Mouse (Mus musculus) stomach, embryonic 16.5 days (tissue): ENCODE data around the gene Ap3b1. TPM values are rescaled to one million over a fixed set of nuclear protein-coding genes. Genes with fewer than 3 reads are reported as not detected.

Experiments
- ATAC-seq: fragments of 200-750 bp; cut with Nextera tagmentation; 2 replicates; pipeline ENCODE4 v1.8.0; 2017; ENCODE audit warnings: moderate number of reproducible peaks, moderate TSS enrichment; ENCODE audit not compliant: insufficient read depth, low FRiP score
- H3K27ac ChIP-seq: fragments of 300-500 bp; sonication (generic); 2 replicates; pipeline ENCODE4 v1.5.1; 2014; ENCODE audit warnings: low read length
- H3K27me3 ChIP-seq: fragments of 300-500 bp; sonication (generic); 2 replicates; pipeline ENCODE4 v1.6.1; 2014; ENCODE audit warnings: low read length, control low read depth, mixed read lengths; ENCODE audit not compliant: control insufficient read depth, insufficient read depth
- H3K36me3 ChIP-seq: fragments of 300-500 bp; sonication (generic); 2 replicates; pipeline ENCODE4 v1.6.1; 2014; ENCODE audit warnings: low read length; ENCODE audit not compliant: control insufficient read depth, insufficient read depth
- H3K4me1 ChIP-seq: fragments of 300-500 bp; sonication (generic); 2 replicates; pipeline ENCODE4 v1.6.1; 2014; ENCODE audit warnings: low read length, control low read depth, mixed read lengths; ENCODE audit not compliant: control insufficient read depth, insufficient read depth
- H3K4me2 ChIP-seq: fragments of 300-500 bp; sonication (generic); 2 replicates; pipeline ENCODE4 v1.6.1; 2014; ENCODE audit warnings: low read depth, low read length, mixed read lengths
- H3K4me3 ChIP-seq: fragments of 300-500 bp; sonication (generic); replicated peaks from 2 replicates; pipeline ENCODE4 v1.5.1; 2014; ENCODE audit warnings: mild to moderate bottlenecking, low read length
- H3K9ac ChIP-seq: fragments of 300-500 bp; sonication (generic); 2 replicates; pipeline ENCODE4 v1.6.1; 2014; ENCODE audit warnings: low read length
- H3K9me3 ChIP-seq: fragments of 300-500 bp; sonication (generic); replicated peaks from 2 replicates; pipeline ENCODE4 v1.6.1; 2016; ENCODE audit warnings: low read length, control low read depth; ENCODE audit not compliant: control insufficient read depth
- WGBS: fragments of 180-500 bp; shearing (Covaris S2); extraction: QIAGEN DNeasy Blood & Tissue Kit; methylation state at CpG from one replicate; pipeline ENCODE4 v1.1.7; 2014; 5-methylcytosine and 5-hydroxymethylcytosine counted together
- polyA plus RNA-seq: library from polyadenylated mRNA; unstranded; fragments of >200 nt; fragmentation: Nextera tagmentation; extraction: Ambion mirVana; gene quantifications from 2 replicates; pipeline ENCODE4 v1.2.1, GENCODE M21; 2015

Ap3b1 gene
- polyA plus RNA-seq, 1 experiment from 2014 or later: 47.3 TPM

GRCm38 (mm10) chr13:94459143-94459542 lies 100.4 kb downstream of the Ap3b1 start:
- Histone ChIP-seq H3K27me3 (no peaks in the 10 kb centered on the region), H3K9me3 (no peaks in the 10 kb centered on the region), H3K27ac (peak overlapping the region; percentile 34; the same call in 1 of the 2 replicates), H3K9ac (no peak overlapping the region), H3K36me3 (no peaks in the 10 kb centered on the region; the same call in 1 of the 2 replicates), H3K4me2 (no peak overlapping the region), H3K4me1 (no peaks in the 10 kb centered on the region), H3K4me3 (no peak overlapping the region)
- 66% methylated on average over 4 of the region's 4 CpGs for WGBS
- ATAC-seq: no peak

GRCm38 (mm10) chr13:94464221-94464620 lies 105.5 kb downstream of the Ap3b1 start:
- Histone ChIP-seq H3K4me2 (no peak overlapping the region), H3K4me1 (no peaks in the 10 kb centered on the region), H3K4me3 (no peak overlapping the region), H3K9ac (no peak overlapping the region), H3K36me3 (no peaks in the 10 kb centered on the region; the same call in 1 of the 2 replicates), H3K9me3 (no peaks in the 10 kb centered on the region), H3K27me3 (no peaks in the 10 kb centered on the region), H3K27ac (no peak overlapping the region)
- ATAC-seq: no peak
- 55% methylated on average over 2 of the region's 2 CpGs for WGBS

- 89% methylated on average over 1 of the region's 1 CpGs for WGBS
- no peak overlapping the region for H3K9ac ChIP-seq
- H3K27ac ChIP-seq: no peak overlapping the region
- H3K27me3 ChIP-seq: no peaks in the 10 kb centered on the region
- H3K36me3 ChIP-seq: no peaks in the 10 kb centered on the region
- no peak overlapping the region for H3K4me3 ChIP-seq
- no peaks in the 10 kb centered on the region for H3K9me3 ChIP-seq
- ATAC-seq: no peak
- H3K4me2 ChIP-seq: no peak overlapping the region
- H3K4me1 ChIP-seq: no peaks in the 10 kb centered on the region
These were observed 109.8 kb downstream of the Ap3b1 start for GRCm38 (mm10) chr13:94468551-94468950.

- H3K4me2 ChIP-seq: no peak overlapping the region
- no peaks in the 10 kb centered on the region for H3K36me3 ChIP-seq
- H3K4me1 ChIP-seq: no peaks in the 10 kb centered on the region
- no peaks in the 10 kb centered on the region for H3K27me3 ChIP-seq
- 83% methylated on average over 11 of the region's 11 CpGs for WGBS
- ATAC-seq: no peak
- no peaks in the 10 kb centered on the region for H3K9me3 ChIP-seq
- no peak overlapping the region for H3K27ac ChIP-seq
- H3K4me3 ChIP-seq: no peak overlapping the region
- no peak overlapping the region for H3K9ac ChIP-seq
These were observed 112.4 kb downstream of the Ap3b1 start for GRCm38 (mm10) chr13:94471009-94471672.

- Histone ChIP-seq H3K9me3 (no peaks in the 10 kb centered on the region), H3K9ac (no peak overlapping the region), H3K4me1 (no peaks in the 10 kb centered on the region), H3K4me2 (no peak overlapping the region), H3K36me3 (peaks cover 4% of the 10 kb centered on the region; the same call in 1 of the 2 replicates), H3K27ac (no peak overlapping the region), H3K27me3 (no peaks in the 10 kb centered on the region), H3K4me3 (no peak overlapping the region)
- no peak for ATAC-seq
- WGBS: 96% methylated on average over 3 of the region's 3 CpGs
These were observed 117.4 kb downstream of the Ap3b1 start for GRCm38 (mm10) chr13:94476208-94476607.

- H3K36me3 ChIP-seq: peaks cover 34% of the 10 kb centered on the region
- WGBS: 87% methylated on average over 7 of the region's 7 CpGs
- no peak overlapping the region for H3K4me3 ChIP-seq
- H3K4me2 ChIP-seq: no peak overlapping the region
- ATAC-seq: no peak
- no peaks in the 10 kb centered on the region for H3K9me3 ChIP-seq
- H3K9ac ChIP-seq: no peak overlapping the region
- no peaks in the 10 kb centered on the region for H3K4me1 ChIP-seq
- H3K27me3 ChIP-seq: no peaks in the 10 kb centered on the region
- H3K27ac ChIP-seq: no peak overlapping the region
These were observed 121.5 kb downstream of the Ap3b1 start for GRCm38 (mm10) chr13:94480256-94480655.

- no peak overlapping the region for H3K27ac ChIP-seq
- H3K36me3 ChIP-seq: peaks cover 10% of the 10 kb centered on the region
- H3K27me3 ChIP-seq: no peaks in the 10 kb centered on the region
- no peaks in the 10 kb centered on the region for H3K4me1 ChIP-seq
- H3K9me3 ChIP-seq: no peaks in the 10 kb centered on the region
- no peak overlapping the region for H3K9ac ChIP-seq
- no peak overlapping the region for H3K4me2 ChIP-seq
- 80% methylated on average over 3 of the region's 3 CpGs for WGBS
- no peak for ATAC-seq
- no peak overlapping the region for H3K4me3 ChIP-seq
These were observed 131.9 kb downstream of the Ap3b1 start for GRCm38 (mm10) chr13:94490684-94491083.

- no peak for ATAC-seq
- 83% methylated on average over 8 of the region's 8 CpGs for WGBS
- H3K27ac ChIP-seq: no peak overlapping the region
- peaks cover 7% of the 10 kb centered on the region for H3K36me3 ChIP-seq
- no peak overlapping the region for H3K9ac ChIP-seq
- no peaks in the 10 kb centered on the region for H3K9me3 ChIP-seq
- H3K27me3 ChIP-seq: no peaks in the 10 kb centered on the region
- H3K4me2 ChIP-seq: no peak overlapping the region
- H3K4me3 ChIP-seq: no peak overlapping the region
- H3K4me1 ChIP-seq: no peaks in the 10 kb centered on the region
These were observed 132.4 kb downstream of the Ap3b1 start for GRCm38 (mm10) chr13:94491159-94491558.

- H3K27ac ChIP-seq: no peak overlapping the region
- 82% methylated on average over 3 of the region's 3 CpGs for WGBS
- no peak for ATAC-seq
These were observed 138.8 kb downstream of the Ap3b1 start for GRCm38 (mm10) chr13:94497521-94497920.

More at GRCm38 (mm10) chr13:94497521-94497920, 138.8 kb downstream of the Ap3b1 start:
- H3K27me3 ChIP-seq: no peaks in the 10 kb centered on the region
- peaks cover 6% of the 10 kb centered on the region; the same call in 1 of the 2 replicates for H3K36me3 ChIP-seq
- no peak overlapping the region for H3K4me3 ChIP-seq
- no peak overlapping the region for H3K9ac ChIP-seq
- H3K4me2 ChIP-seq: no peak overlapping the region
- no peaks in the 10 kb centered on the region for H3K4me1 ChIP-seq
- H3K9me3 ChIP-seq: no peaks in the 10 kb centered on the region
